ENCODE assay signal across 8 mouse cellular contexts in the genomic region with DNA sequence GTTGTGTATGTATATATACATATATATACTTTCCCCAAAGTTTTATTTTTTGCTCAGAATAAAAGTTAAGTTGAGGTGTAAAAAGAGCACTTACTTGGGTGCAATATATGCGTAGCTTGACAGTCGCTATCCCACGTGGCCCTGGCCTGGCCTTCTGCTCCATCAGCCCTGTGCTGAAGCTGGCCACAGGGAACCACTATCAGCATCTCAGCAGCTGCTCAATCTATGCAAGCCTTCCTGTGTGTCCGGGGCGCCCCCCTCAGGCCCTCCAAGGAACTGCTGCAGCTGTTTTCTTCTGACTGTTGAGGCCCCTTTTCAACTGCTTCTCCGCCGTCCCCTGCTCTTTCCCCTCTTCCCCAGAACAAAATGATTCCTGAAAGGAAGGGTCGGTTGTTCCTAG. TPM values are rescaled to one million over a fixed set of nuclear protein-coding genes. Genes with fewer than 3 reads are reported as not detected.
A peak's percentile ranks its signal among the peaks of the same experiment; 100 is the strongest.
DNase-seq lines count a peak whose midpoint lies in the region; ATAC-seq and TF ChIP-seq lines count a peak whose summit lies in the region.

No protein-coding gene starts in this region.

- peak; percentile 70 for ATAC-seq in common myeloid progenitor, adult 5-6 weeks (replicated peaks; ENCODE audit: low read depth, poor library complexity, severe bottlenecking)
- ATAC-seq in lung, embryonic 14.5 days (ENCODE audit: insufficient read depth) = no peak

- no peaks in the 10 kb centered on the region for H3K27me3 ChIP-seq in C2C12 (ENCODE audit: control insufficient read depth, insufficient read depth, insufficient read length)
- no peaks in the 10 kb centered on the region for H3K27me3 ChIP-seq in lung, embryonic 14.5 days (ENCODE audit: insufficient read depth, low read length)

- peak overlapping the region; percentile 64; the same call in 1 of the 2 replicates for H3K27ac ChIP-seq in layer of hippocampus, adult 2 months
- H3K27ac ChIP-seq in lung, embryonic 14.5 days (ENCODE audit: low read depth) = no peak overlapping the region

- H3K4me3 ChIP-seq in C2C12 (ENCODE audit: insufficient read depth, poor library complexity, severe bottlenecking) = no peak overlapping the region
- no peak overlapping the region for H3K4me3 ChIP-seq in layer of hippocampus, adult 2 months
- no peak overlapping the region for H3K4me3 ChIP-seq in lung, embryonic 14.5 days (ENCODE audit: low read depth, low read length)

- WGBS in lung, embryonic 14.5 days = 6% methylated on average over 8 of the region's 8 CpGs

- TF ChIP-seq CTCF in C2C12 (IDR thresholded peaks at IDR 0.05; ENCODE audit: control insufficient read depth, insufficient read depth, insufficient read length) = peak; percentile 87
- TF ChIP-seq CTCF in layer of hippocampus, adult 2 months (conservative IDR thresholded peaks at IDR 0.05) = peak; percentile 99
- TF ChIP-seq CTCF in lung, embryonic 14.5 days (IDR thresholded peaks at IDR 0.05; ENCODE audit: low read depth) = peak; percentile 89

- H3K4me1 ChIP-seq in lung, embryonic 14.5 days (ENCODE audit: insufficient read depth) = peaks cover 4% of the 10 kb centered on the region; the same call in 1 of the 2 replicates

- peak; percentile 71 for DNase-seq in adipocyte (ENCODE audit: low spot score)
- peak; percentile 75 to 83 for DNase-seq in gastrocnemius, postnatal 4 days (ENCODE audit: low spot score in 2 of 2)
- peak; percentile 74 to 91 for DNase-seq in layer of hippocampus, adult 2 months (ENCODE audit: low spot score in 2 of 2)
- peak; percentile 87 for DNase-seq in lung, embryonic 14.5 days
- peak; percentile 62 for DNase-seq in ovary, postnatal 14 days (ENCODE audit: low spot score)
- DNase-seq in thymus, postnatal 14 days = peak; percentile 83

- H3K4me2 ChIP-seq in lung, embryonic 14.5 days = no peak overlapping the region

- no peak overlapping the region for H3K9ac ChIP-seq in lung, embryonic 14.5 days

- H3ac ChIP-seq in C2C12 (ENCODE audit: control insufficient read depth, insufficient read length, low read depth) = no peak overlapping the region

- H3K9me3 ChIP-seq in lung, embryonic 14.5 days (ENCODE audit: low read depth, low read length) = no peaks in the 10 kb centered on the region

- H3K79me2 ChIP-seq in C2C12 (ENCODE audit: control insufficient read depth, insufficient read depth) = peaks cover 36% of the 10 kb centered on the region

- H3K79me3 ChIP-seq in C2C12 (ENCODE audit: low read depth) = peaks cover 16% of the 10 kb centered on the region

- H3K36me3 ChIP-seq in C2C12 (ENCODE audit: control insufficient read depth, insufficient read depth) = peaks cover 11% of the 10 kb centered on the region
- peaks cover 28% of the 10 kb centered on the region; the same call in 1 of the 2 replicates for H3K36me3 ChIP-seq in lung, embryonic 14.5 days (ENCODE audit: insufficient read depth)

TF ChIP-seq in C2C12, 6 proteins besides CTCF, POLR2A, EP300 and RAD21:
- TF ChIP-seq MYOD1 (IDR thresholded peaks at IDR 0.05; ENCODE audit: control insufficient read depth, insufficient read length, low read depth) = peak; percentile 4
- TF ChIP-seq MAX (IDR thresholded peaks at IDR 0.05) = peak; percentile 35
- TF ChIP-seq FOSL1 (IDR thresholded peaks at IDR 0.05; ENCODE audit: insufficient read depth, low read length, poor library complexity, severe bottlenecking) = no peak
TF ChIP-seq in C2C12: peak in this region for 2.

RNA-seq across cellular contexts. Expression of a gene that starts 2.9 kb away (rescaled TPM):
- 78.9 TPM for polyA plus RNA-seq in C2C12 (2012; fragmentation: generic; extraction: Trizol)
- total RNA-seq in common myeloid progenitor, adult 5-6 weeks (2017) = 33.4 and 55.0 TPM in 2 replicates
- total RNA-seq in gastrocnemius, postnatal 4 days (2021) = 10 to 100 TPM; 15.9 to 20.7 TPM
- total RNA-seq in layer of hippocampus, adult 2 months (2021) = 10 to 100 TPM; 30.3 to 38.0 TPM
- polyA plus RNA-seq in lung, embryonic 14.5 days (2014; fragmentation: Nextera tagmentation; extraction: Ambion mirVana) = 42.4 and 44.7 TPM in 2 replicates

RNA-seq across cellular contexts. Expression of a gene that starts 3.4 kb away (rescaled TPM):
- polyA plus RNA-seq in C2C12 (2012; fragmentation: generic; extraction: Trizol) = 67.6 TPM
- 2.9 and 7.0 TPM in 2 replicates for total RNA-seq in common myeloid progenitor, adult 5-6 weeks (2017)
- 10 to 100 TPM; 47.5 to 49.5 TPM for total RNA-seq in gastrocnemius, postnatal 4 days (2021)
- 10 to 100 TPM; 72.0 to 94.5 TPM for total RNA-seq in layer of hippocampus, adult 2 months (2021)
- 60.0 and 62.7 TPM in 2 replicates for polyA plus RNA-seq in lung, embryonic 14.5 days (2014; fragmentation: Nextera tagmentation; extraction: Ambion mirVana)

RNA-seq across cellular contexts. Expression of a gene that starts 14.4 kb away (rescaled TPM):
- 0.04 TPM for polyA plus RNA-seq in C2C12 (2012; fragmentation: generic; extraction: Trizol)
- total RNA-seq in common myeloid progenitor, adult 5-6 weeks (2017) = 0.55 TPM in 1 of 2 replicates, not detected in the other
- under 1 TPM; 0.34 to 0.47 TPM for total RNA-seq in gastrocnemius, postnatal 4 days (2021)
- total RNA-seq in layer of hippocampus, adult 2 months (2021) = 10 to 100 TPM; 52.3 to 54.4 TPM
- 0.61 and 0.82 TPM in 2 replicates for polyA plus RNA-seq in lung, embryonic 14.5 days (2014; fragmentation: Nextera tagmentation; extraction: Ambion mirVana)

RNA-seq across cellular contexts. Expression of a gene that starts 33.1 kb away (rescaled TPM):
- not detected for polyA plus RNA-seq in C2C12 (2012; fragmentation: generic; extraction: Trizol)
- total RNA-seq in common myeloid progenitor, adult 5-6 weeks (2017) = not detected in 2 replicates
- total RNA-seq in gastrocnemius, postnatal 4 days (2021) = not detected
- total RNA-seq in layer of hippocampus, adult 2 months (2021) = 10 to 100 TPM; 42.5 to 51.3 TPM
- 0.04 TPM in 1 of 2 replicates, not detected in the other for polyA plus RNA-seq in lung, embryonic 14.5 days (2014; fragmentation: Nextera tagmentation; extraction: Ambion mirVana)

RNA-seq across cellular contexts. Expression of a gene that starts 45.7 kb away (rescaled TPM):
- 10.9 TPM for polyA plus RNA-seq in C2C12 (2012; fragmentation: generic; extraction: Trizol)
- total RNA-seq in common myeloid progenitor, adult 5-6 weeks (2017) = 26.1 and 35.9 TPM in 2 replicates
- total RNA-seq in gastrocnemius, postnatal 4 days (2021) = 10 to 100 TPM; 15.1 to 15.5 TPM
- 10 to 100 TPM; 24.6 to 24.8 TPM for total RNA-seq in layer of hippocampus, adult 2 months (2021)
- 14.1 and 14.2 TPM in 2 replicates for polyA plus RNA-seq in lung, embryonic 14.5 days (2014; fragmentation: Nextera tagmentation; extraction: Ambion mirVana)

Comparison
In these comparisons a context has a peak if more than half of its experiments do, and no peak if none do; other contexts are left out.
1. RNA of a gene that starts 14.4 kb away (total RNA-seq): 52.3 to 54.4 TPM in layer of hippocampus, adult 2 months; 0.55 TPM in common myeloid progenitor, adult 5-6 weeks and 0.34 to 0.47 TPM in gastrocnemius, postnatal 4 days; every median in the first group is over 10 times any median in the second.
2. Peak in every context shown above with its lines, with median percentiles within 50 percentile points of each other: CTCF ChIP-seq and DNase-seq.